Mouse (Mus musculus) spleen, adult 2 months (tissue): ENCODE results near the gene Mblac2.

ENCODE experiments used
- CTCF ChIP-seq: fragments of 200-500 bp; IDR thresholded peaks from 2 replicates; pipeline ENCODE4 v1.5.1; 2011; ENCODE audit warnings: mild to moderate bottlenecking, inconsistent platforms; ENCODE audit not compliant: insufficient read depth, insufficient read length, insufficient replicate concordance; ENCODE audit errors: extremely low read depth
- POLR2A ChIP-seq: fragments of 200-500 bp; IDR thresholded peaks from 2 replicates; pipeline ENCODE4 v1.6.1; 2011; ENCODE audit warnings: low read depth, low read length, inconsistent platforms

GRCm38 (mm10) chr13:81684258-81684657 lies 26.9 kb upstream of the Mblac2 start:
- TF ChIP-seq CTCF = no peak
- no peak for TF ChIP-seq POLR2A
